Mouse (Mus musculus) intestine, postnatal 0 days (tissue): ENCODE measurements around the gene Map4k1. TPM values are rescaled to one million over a fixed set of nuclear protein-coding genes. Genes with fewer than 3 reads are reported as not detected.

Experiments
- ATAC-seq: fragments of 200-750 bp; cut with Nextera tagmentation; 2 replicates; pipeline ENCODE4 v1.8.0; 2017; ENCODE audit warnings: mild to moderate bottlenecking, moderate TSS enrichment, moderate library complexity
- H3K27ac ChIP-seq: fragments of 300-500 bp; sonication (generic); 2 replicates; pipeline ENCODE4 v1.5.1; 2014; ENCODE audit warnings: mild to moderate bottlenecking, low read depth, low read length, moderate library complexity
- H3K27me3 ChIP-seq: fragments of 300-500 bp; sonication (generic); replicated peaks from 2 replicates; pipeline ENCODE4 v1.6.1; 2014; ENCODE audit warnings: low read length, mixed read lengths; ENCODE audit not compliant: control insufficient read depth, insufficient read depth
- H3K36me3 ChIP-seq: fragments of 300-500 bp; sonication (generic); 2 replicates; pipeline ENCODE4 v1.6.1; 2014; ENCODE audit warnings: mild to moderate bottlenecking, moderate library complexity; ENCODE audit not compliant: control insufficient read depth, insufficient read depth
- H3K4me1 ChIP-seq: fragments of 300-500 bp; sonication (generic); replicated peaks from 2 replicates; pipeline ENCODE4 v1.6.1; 2014; ENCODE audit warnings: antibody characterized with exemption, low read length, mixed read lengths; ENCODE audit not compliant: control insufficient read depth, insufficient read depth
- H3K4me2 ChIP-seq: fragments of 300-500 bp; sonication (generic); replicated peaks from 2 replicates; pipeline ENCODE4 v1.6.1; 2014; ENCODE audit warnings: low read depth, mild to moderate bottlenecking, moderate library complexity
- H3K4me3 ChIP-seq: fragments of 300-500 bp; sonication (generic); 2 replicates; pipeline ENCODE4 v1.5.1; 2014; ENCODE audit warnings: low read depth, low read length
- H3K9ac ChIP-seq: fragments of 300-500 bp; sonication (generic); 2 replicates; pipeline ENCODE4 v1.6.1; 2014; ENCODE audit warnings: mild to moderate bottlenecking, low read depth, low read length
- H3K9me3 ChIP-seq: fragments of 300-500 bp; sonication (generic); 2 replicates; pipeline ENCODE4 v1.6.1; 2016; ENCODE audit warnings: mixed run types; ENCODE audit not compliant: control insufficient read depth
- CTCF ChIP-seq: sonication (generic); IDR thresholded peaks from 2 replicates; pipeline ENCODE4 v1.5.1; 2016; ENCODE audit warnings: low read depth, mild to moderate bottlenecking, control low read depth, antibody characterized with exemption, moderate library complexity
- WGBS: fragments of 180-500 bp; shearing (Covaris S2); extraction: QIAGEN DNeasy Blood & Tissue Kit; methylation state at CpG from one replicate; pipeline ENCODE4 v1.1.7; 2014; 5-methylcytosine and 5-hydroxymethylcytosine counted together
- polyA plus RNA-seq: library from polyadenylated mRNA; unstranded; fragments of >200 nt; fragmentation: Nextera tagmentation; extraction: Ambion mirVana; gene quantifications from 2 replicates; pipeline ENCODE4 v1.2.1, GENCODE M21; 2015

Gene Map4k1
- polyA plus RNA-seq, 1 experiment from 2014 or later = 1.6 TPM

GRCm38 (mm10) chr7:28990766-28991273, 9.0 kb downstream of the Map4k1 start:
- ATAC-seq = no peak
- H3K4me3 ChIP-seq = no peak overlapping the region
- H3K27ac ChIP-seq = no peak overlapping the region
- 55% methylated on average over 14 of the region's 14 CpGs for WGBS
- H3K9me3 ChIP-seq = no peaks in the 10 kb centered on the region
- H3K4me2 ChIP-seq = no peak overlapping the region
- TF ChIP-seq CTCF = no peak
- no peaks in the 10 kb centered on the region for H3K27me3 ChIP-seq
- H3K9ac ChIP-seq = no peak overlapping the region
- no peaks in the 10 kb centered on the region for H3K36me3 ChIP-seq
- H3K4me1 ChIP-seq = no peaks in the 10 kb centered on the region

- H3K9ac ChIP-seq = no peak overlapping the region
- ATAC-seq = no peak
- no peaks in the 10 kb centered on the region for H3K4me1 ChIP-seq
- H3K36me3 ChIP-seq = no peaks in the 10 kb centered on the region
- no peak overlapping the region for H3K4me2 ChIP-seq
- no peak overlapping the region for H3K27ac ChIP-seq
- H3K4me3 ChIP-seq = no peak overlapping the region
- no peaks in the 10 kb centered on the region for H3K9me3 ChIP-seq
- 66% methylated on average over 5 of the region's 5 CpGs for WGBS
- TF ChIP-seq CTCF = peak; percentile 55
- no peaks in the 10 kb centered on the region for H3K27me3 ChIP-seq
Observed at GRCm38 (mm10) chr7:28991616-28992015, 9.8 kb downstream of the Map4k1 start.

DNA sequence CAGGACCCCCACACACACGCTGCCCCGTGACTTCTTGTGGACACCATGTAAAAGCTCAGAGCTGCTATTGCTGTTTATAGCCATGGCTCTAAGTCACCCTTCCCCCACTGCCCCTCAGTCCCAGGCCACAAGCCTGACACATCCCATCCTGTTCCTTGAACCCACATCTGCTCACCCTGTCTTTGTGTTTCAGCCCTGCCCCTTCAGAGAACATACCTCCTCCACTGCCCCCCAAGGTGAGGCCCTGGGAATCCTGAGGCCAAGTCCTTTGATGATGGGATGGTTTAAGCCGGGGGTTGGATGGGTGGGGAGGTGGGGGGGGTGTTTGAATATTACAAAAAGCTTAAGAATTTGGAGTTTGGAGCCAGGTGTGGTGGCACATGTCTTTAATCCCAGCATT, 11.1 kb downstream of the Map4k1 start:
- no peak for TF ChIP-seq CTCF
- WGBS = 87% methylated on average over 3 of the region's 3 CpGs
- no peak overlapping the region for H3K4me3 ChIP-seq

GRCm38 (mm10) chr7:28993402-28993801, 11.6 kb downstream of the Map4k1 start:
- Histone ChIP-seq H3K27ac (no peak overlapping the region), H3K9me3 (no peaks in the 10 kb centered on the region), H3K36me3 (no peaks in the 10 kb centered on the region), H3K4me2 (no peak overlapping the region), H3K4me1 (no peaks in the 10 kb centered on the region), H3K9ac (no peak overlapping the region), H3K27me3 (no peaks in the 10 kb centered on the region), H3K4me3 (no peak overlapping the region)
- no peak for ATAC-seq
- TF ChIP-seq CTCF = no peak
- 72% methylated on average over 3 of the region's 3 CpGs for WGBS

More for the DNA sequence above, 11.1 kb downstream of the Map4k1 start:
- no peak for ATAC-seq
- no peak overlapping the region for H3K4me2 ChIP-seq
- H3K27ac ChIP-seq = no peak overlapping the region
- H3K36me3 ChIP-seq = no peaks in the 10 kb centered on the region
- no peaks in the 10 kb centered on the region for H3K27me3 ChIP-seq
- H3K4me1 ChIP-seq = no peaks in the 10 kb centered on the region
- H3K9ac ChIP-seq = no peak overlapping the region
- no peaks in the 10 kb centered on the region for H3K9me3 ChIP-seq

DNA sequence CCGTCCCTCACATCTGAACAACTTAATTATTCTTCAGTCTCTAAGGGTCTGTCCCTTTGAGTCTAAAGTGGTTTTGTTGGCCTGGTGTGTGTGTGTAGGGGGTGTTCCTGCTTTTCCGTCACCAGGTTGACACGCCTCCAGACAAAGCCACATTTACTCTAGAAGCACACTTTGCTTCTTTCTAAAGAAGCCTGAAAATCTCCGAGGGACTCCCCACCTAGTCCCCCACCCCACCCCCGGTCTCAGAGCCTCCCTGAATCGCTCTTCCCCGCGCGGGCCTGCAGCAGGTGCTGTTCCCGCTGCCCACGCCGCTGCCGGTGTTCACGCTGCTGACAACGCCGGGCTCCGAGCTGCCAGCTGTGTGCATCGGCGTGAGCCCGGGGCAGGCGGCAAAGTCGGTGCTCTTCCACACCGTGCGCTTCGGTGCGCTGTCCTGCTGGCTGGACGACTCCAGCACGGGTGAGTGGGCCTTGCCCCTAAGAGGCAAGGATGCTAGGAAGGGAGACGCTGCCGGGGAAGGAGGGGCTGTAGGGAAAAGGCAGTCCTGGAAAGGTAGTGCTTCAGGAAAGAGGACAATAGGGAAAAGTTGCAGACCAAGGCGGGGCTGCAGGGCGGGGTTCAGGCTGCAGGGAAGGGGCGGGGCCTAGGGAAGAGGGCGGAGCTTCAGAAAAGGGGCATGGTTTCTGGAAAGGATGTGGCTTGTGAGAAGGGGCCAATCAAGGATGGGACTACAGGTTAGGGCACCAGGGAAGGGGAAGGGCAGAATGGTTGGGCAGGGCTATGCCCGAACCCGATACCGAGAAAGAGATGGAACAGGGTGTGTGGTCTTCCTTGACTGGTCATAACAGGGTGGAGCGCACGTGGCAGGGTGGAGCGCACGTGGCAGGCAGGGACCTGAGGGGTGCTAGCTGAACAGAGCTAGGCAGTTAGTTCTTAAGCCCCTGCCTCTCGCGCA, 19.1 kb downstream of the Map4k1 start:
- H3K27me3 ChIP-seq = no peaks in the 10 kb centered on the region
- no peaks in the 10 kb centered on the region for H3K36me3 ChIP-seq
- no peak for TF ChIP-seq CTCF
- peak overlapping the region; percentile 91 for H3K4me2 ChIP-seq
- no peaks in the 10 kb centered on the region for H3K4me1 ChIP-seq
- peak; percentile 51 for ATAC-seq
- H3K4me3 ChIP-seq = peak overlapping the region; percentile 40
- H3K27ac ChIP-seq = no peak overlapping the region; the same call in 1 of the 2 replicates
- WGBS = 4% methylated on average over 43 of the region's 43 CpGs
- H3K9me3 ChIP-seq = no peaks in the 10 kb centered on the region
- H3K9ac ChIP-seq = peak overlapping the region; percentile 55

GRCm38 (mm10) chr7:29007224-29008101, 25.6 kb downstream of the Map4k1 start:
- no peak overlapping the region for H3K27ac ChIP-seq
- no peak for ATAC-seq
- 68% methylated on average over 9 of the region's 9 CpGs for WGBS
- H3K9me3 ChIP-seq = no peaks in the 10 kb centered on the region
- no peaks in the 10 kb centered on the region for H3K36me3 ChIP-seq
- H3K27me3 ChIP-seq = no peaks in the 10 kb centered on the region
- H3K4me3 ChIP-seq = no peak overlapping the region
- no peak overlapping the region for H3K9ac ChIP-seq
- no peak for TF ChIP-seq CTCF
- no peak overlapping the region for H3K4me2 ChIP-seq
- H3K4me1 ChIP-seq = no peaks in the 10 kb centered on the region
